Mouse (Mus musculus) adrenal gland, postnatal 14 days (tissue): ENCODE measurements around the gene Diexf. TPM values are rescaled to one million over a fixed set of nuclear protein-coding genes. Genes with fewer than 3 reads are reported as not detected.

ENCODE experiments used
- DNase-seq: peaks from one replicate; pipeline ENCODE4 v3.0.0; 2021; ENCODE audit warnings: mixed read lengths
- long read RNA-seq, 2 experiments: library from polyadenylated mRNA; stranded (forward); transcript quantifications; one replicate each; pipeline ENCODE4 v2.0.0; 2021
- total RNA-seq: library from RNA; stranded (reverse); gene quantifications from 2 replicates; pipeline ENCODE4 v1.2.3, GENCODE M21; 2021

The Diexf gene
- total RNA-seq, result 18.9 and 19.5 TPM in 2 replicates
- long read RNA-seq, experiment 1, full-length matches to known transcripts, result 1 of 3 reads
- long read RNA-seq, experiment 1, partial matches to known transcripts, result 1 of 3 reads
- long read RNA-seq, experiment 1, other reads (novel, unspliced or antisense), result 1 of 3 reads
- long read RNA-seq, experiment 2, full-length matches to known transcripts, result 3 of 8 reads
- long read RNA-seq, experiment 2, partial matches to known transcripts, result 1 of 8 reads
- long read RNA-seq, experiment 2, other reads (novel, unspliced or antisense), result 4 of 8 reads

DNA sequence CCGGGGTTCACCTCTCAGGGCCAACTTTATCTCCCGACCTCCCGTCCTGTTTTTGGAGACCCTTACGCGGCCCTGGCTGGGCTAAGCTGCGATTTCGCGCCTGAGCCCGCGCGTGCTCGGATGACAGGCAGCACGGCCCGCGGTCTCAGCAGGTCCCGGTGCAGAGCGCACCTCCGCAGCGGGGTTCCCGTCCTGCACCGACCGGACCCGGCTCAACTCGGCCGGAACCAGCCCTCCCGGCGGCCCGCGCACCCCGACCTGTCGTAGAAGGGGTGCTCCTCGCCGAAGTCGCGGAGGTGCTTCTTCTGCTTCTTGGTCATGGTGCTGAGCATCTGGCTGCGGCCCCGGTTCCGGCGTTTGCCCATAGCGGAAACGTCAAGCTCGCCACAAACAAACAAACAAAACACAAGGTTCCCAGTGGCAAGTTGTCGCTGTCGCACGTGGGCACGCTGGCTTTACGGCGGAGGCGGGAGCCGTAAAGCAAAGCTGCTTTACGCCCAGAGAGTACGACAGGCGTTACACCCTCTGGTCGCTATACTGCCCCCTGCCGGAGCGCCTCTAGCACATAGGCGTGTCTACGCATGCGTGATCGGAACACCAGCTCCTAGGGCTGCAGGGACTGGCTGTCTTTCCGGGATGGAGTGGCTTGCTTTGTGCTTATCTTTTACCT lies at the start of gene Diexf:
Gene Diexf (minus strand): TSS at position 487 of the 670 bp plus-strand sequence.
- DNase-seq, result peak; percentile 99

DNA sequence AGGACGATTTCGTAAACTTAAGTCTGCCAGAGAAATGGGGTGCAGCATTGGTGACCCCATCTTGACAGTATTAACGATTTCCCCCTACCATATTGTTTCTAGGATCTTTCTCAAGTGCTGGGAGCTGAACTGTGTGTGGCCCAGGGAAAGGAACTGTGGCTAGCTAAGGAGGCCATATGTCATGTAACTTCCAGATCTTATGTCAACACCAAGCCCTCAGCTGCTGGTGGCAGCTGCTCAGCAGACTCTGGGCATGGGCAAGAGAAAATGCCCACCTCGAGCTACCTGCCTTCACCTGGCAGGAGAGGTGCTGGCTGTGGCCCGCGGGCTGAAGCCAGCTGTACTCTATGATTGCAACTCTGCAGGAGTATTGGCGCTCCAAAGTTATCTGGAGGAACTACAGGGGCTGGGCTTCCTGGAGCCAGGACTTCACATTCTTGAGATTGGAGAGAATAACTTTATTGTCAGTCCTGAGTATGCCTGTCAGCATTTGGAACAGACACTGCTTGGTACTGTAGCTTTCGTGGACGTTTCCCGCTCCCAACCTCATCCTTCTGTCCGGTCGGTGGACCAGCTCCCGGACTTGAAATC lies 44.2 kb upstream of the Diexf start:
- no peak for DNase-seq

DNA sequence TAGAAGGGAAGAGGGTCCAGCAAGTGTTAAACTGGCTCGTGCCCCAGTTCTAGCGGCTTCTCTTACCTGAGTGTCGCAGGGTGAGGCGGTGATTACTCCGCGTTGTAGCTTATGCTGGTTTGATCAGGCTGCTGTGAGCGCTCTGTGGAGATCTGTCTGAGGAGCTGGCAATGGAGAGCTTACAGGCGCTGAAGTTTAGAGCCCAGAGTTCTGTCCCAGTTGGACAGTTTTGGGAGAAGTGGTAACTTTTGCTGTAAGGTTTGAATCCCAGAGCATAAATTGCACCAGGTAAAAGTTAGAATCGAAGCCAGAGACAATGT lies 43.7 kb upstream of the Diexf start:
- DNase-seq, result no peak

DNA sequence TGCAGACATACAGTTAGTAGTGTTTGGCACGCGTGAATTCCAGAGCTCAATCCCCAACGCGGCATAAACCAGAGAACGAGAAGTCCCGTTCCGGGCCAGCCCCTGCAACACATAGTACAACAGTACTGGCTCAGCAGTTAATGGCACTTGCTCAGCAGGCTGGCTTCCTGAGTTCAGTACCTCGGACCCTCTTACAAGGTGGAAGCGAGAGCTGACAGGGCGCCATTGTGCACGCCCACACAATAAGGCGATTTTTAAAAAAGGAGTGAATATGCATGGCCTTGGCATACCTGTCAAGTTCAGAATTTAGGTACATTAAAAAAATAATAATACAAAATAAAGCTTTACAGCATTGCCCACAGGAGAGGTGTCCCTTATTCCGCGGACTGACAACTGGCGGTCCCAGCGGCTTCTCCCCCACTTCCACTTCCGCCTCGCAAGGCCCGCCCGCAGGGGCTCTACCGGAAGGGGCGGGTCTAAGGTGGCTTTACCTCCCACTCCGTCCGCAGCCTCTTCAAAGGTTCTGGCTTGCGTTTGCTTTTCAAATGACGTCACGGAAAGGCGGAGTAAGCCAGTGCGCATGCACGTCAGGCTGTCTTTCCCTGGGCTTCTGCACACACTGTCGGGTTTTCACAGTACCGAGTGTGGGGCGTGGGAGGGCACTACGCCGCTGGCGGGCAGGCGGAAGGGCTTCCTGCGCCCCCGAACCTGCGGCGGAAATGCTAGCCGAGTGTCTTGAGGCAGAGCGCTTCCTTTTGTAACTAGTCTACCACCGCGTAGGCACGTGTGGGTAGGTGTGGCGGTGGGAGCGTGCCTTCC lies 43.1 kb upstream of the Diexf start:
- DNase-seq, result peak; percentile 97

DNA sequence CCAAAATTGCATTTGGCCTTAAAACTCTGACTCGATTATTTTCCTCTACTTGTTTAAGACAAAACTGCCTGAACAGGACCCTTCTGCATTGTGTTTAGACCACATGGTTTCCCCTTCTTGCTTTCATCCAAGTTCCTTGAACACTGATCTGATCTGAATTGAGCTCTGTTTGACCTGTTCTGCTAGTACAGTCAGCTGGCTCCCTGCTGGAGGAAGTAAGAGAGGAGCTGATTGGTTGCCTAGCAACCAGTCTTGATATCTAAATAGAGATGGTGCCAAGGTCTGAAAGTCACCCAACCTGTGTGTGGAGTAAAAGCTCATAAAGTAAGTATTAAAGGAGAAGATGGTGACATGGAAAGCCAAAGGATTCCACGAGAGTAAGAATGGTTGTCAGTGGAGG lies 39.8 kb upstream of the Diexf start:
- no peak for DNase-seq

DNA sequence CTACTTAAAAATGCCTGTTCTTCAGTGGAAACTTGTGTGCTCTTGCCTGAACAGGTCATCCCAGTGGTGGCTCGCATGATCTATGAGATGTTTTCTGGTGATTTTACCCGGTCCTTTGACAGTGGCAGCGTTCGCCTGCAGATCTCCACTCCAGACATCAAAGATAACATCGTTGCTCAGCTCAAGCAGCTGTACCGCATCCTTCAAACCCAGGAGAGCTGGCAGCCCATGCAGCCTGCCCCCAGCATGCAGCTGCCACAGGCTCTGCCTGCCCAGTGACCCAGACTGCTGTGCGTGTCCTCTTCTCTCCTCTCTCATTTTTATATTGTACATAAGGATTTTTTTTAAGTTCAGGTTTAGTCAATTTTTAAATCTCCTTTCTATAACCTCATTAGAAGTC lies 39.2 kb upstream of the Diexf start:
- no peak for DNase-seq

DNA sequence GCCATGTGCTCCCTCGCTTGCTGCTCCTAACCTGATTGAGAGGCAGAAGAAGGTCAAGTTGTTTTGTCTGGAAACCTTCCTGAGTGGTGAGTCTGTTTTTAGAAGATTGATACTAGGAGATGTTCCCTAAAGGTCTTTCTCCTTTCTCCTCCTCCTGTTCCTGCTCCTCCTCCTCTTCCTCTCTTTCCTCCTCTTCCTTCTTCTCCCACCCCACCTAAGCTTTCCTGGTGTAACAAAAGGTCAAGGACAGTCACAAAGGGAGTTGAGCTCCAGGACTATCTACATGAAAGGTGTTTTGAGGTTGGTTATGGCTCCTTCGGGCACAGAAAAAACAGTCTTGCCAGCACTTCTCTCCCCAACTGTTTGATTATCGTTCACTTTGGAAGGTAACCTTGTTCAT lies 37.7 kb upstream of the Diexf start, which contains the start of gene A130010J15Rik:
Gene A130010J15Rik (plus strand): TSS at position 301 of the 400 bp plus-strand sequence.
- no peak for DNase-seq

DNA sequence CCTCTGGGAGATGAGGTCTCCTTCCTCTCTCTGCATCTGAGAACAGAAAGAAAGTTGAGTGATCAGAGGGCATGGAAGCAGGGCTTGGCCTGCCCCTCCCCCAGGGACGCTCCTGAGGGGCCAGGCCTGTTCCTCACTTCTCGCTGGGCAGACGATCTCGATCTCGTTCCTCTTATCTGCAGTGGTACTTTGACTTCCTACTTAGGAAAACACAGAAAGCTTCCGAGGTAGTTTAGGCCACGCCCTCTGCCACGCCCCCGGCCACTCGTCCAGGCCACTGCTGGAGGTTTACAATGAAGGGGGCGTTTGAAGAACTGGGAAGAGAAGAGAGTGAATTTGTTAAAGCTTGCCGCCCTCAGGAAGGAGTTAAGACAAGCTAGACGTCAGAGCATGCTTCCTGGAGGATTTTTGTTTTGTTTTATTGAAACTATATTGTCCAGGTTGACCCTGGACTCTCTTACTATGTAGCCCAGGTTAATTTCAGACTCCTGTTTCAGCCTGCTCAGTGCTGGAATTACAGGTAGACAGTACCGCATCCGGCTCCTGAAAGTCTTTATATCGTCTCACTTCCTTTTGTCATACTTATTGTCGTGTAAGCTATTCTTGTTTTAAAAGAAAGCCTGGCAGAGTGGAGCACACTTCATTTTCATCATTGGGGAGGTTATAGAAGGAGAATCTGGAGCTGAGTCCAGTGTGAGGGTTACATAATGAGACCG lies 30.4 kb upstream of the Diexf start:
- DNase-seq, result peak; percentile 71

DNA sequence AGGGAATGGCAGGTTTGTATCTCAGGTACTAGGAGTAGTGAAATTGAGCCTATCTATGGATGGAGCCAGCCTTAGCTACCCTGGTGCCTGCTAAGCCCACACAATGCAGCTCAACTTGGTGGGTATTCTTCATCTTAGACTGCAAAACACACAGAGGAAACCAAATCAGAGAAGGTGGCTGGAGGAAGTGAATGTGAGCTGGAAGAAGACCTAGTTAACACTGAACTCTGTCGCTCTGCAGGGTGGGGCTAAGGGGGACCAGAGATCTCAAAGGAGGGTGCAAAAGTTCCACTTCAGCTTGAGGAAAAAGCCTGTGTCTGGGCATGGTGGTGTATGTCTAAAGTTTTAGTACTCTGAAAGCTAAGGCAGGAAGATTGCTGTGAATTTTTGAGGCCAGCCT lies 29.5 kb upstream of the Diexf start:
- no peak for DNase-seq

DNA sequence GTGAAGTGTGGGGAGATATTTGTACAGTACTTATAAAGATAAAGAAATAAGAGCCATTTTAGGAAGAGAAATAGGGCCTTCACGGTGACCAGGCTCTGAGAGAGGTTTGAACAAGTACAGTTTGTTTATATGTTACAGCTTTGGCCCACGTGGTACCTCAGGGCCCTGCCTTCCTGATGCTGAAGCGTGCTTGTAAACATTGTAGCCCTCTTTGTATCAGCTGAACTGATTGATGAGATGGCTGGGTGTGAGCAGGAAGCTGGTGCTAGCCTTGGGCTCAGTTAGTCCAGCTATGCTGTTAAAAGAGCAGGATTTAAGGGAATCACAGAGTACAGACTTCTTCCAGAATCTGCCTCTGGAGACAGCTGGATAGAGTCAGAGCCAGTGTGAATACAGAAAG lies 29.1 kb upstream of the Diexf start:
- no peak for DNase-seq

DNA sequence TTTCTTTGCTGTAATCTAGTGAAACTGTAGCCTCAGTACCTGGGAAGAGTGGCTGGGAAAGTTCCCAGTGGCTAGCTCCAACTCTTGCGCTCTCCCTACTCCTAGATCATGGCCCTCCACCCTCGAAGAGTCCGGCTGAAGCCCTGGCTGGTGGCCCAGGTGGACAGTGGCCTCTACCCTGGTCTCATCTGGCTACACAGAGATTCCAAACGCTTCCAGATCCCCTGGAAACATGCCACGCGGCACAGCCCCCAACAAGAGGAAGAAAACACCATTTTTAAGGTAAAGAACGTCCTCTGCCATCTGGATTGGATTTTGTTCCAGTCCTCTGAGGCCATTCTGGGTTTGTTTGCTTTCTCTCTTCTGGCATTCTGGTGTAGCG lies 27.0 kb upstream of the Diexf start:
- no peak for DNase-seq

DNA sequence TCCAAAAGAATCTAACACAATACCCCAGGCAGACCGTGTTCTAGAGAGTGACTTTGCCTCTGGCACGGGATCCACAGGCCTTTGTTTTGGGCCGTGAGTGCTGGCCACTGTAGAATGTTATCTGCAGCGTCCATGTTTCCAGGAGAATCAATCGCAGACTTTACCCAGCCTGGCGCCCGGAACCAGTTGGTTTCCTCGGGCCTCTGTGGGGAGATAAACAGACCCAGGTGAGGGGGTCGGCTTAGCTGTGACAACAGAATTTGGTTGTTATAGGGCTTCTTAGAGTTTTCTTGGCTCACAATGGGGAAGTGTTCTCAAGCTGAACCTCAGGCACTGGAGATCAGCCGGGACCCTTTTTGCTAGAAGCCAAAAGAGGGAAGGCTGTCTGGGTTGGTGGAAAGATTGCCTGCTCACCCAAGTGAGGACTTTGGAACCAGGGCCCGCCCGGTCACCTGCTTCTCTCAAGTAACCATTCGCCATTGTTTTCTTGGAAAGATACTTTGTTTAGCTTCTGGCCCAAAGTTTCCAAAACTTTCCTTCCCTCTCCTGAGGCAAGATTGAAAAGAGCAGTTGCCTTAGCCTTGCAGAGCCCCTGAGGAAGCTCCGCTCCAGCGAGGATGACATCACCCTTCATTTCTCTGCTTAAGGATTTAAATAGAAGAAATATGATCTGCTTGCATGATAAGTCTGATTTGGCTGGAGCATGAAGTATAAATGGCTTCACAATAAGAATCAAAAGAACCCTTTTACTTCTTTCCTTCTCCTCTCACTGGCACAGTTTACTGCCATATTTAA lies 26.4 kb upstream of the Diexf start:
- no peak for DNase-seq

DNA sequence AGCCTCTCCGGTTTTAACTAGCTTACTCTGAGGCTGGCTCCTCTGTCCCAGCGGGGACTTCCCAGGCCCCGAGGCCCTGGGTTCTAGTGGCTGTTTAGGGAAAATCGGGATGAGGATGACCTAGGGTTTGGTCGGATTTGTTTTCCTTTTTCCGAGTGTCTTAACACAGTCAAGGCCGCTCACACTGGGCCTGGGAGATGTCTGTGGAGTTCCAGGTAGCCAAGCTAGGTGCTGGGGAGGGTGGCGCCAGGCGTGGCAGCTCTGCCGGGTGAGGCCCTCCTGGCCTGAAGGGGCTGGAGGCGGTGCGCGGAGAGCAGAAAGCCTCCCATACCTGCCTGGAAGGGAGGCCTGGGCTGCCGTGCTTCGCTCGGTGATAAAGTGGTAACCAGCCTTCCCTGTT lies 23.5 kb upstream of the Diexf start:
- no peak for DNase-seq

DNA sequence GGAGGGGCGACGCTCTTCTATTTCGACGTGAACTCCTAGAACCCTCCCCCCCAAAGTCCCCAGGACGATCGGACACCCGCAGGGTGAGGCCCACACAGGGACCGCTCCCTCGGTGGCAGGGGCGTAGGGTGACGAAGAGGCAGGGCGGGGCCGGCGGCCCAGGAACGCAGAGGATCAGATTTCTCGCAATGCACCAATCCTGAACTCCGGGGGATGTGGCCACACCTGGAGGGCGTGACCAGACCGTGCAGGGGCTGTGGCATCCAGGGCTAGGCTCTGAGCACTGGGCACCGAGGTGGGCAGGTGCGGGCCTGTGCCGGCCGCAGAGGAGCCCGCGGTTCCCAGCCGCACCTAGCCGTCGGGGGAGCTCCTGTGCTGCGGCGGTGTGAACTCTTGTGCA lies 22.8 kb upstream of the Diexf start, which contains the start of gene Irf6:
Gene Irf6 (plus strand): TSS at position 240 of the 400 bp plus-strand sequence.
- peak; percentile 82 for DNase-seq

DNA sequence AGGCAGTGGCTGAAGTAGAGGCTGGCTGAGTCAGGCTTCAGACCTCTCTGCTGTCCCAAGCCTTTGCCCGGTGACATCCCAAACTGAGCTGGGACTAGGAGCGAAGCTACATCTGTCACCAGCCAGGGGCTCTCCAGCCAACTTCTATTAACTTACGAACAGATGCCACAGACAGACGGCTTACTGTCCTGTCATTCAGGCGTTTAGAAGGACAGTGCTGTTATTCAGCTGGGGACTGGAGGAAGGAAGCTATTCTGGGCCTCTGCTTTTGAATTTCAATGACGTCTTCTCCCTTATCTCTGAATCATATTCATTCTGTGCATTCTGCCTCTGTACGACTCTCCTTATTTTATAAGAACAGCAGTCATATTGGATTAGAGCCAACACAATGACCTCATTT lies 21.1 kb upstream of the Diexf start:
- no peak for DNase-seq

DNA sequence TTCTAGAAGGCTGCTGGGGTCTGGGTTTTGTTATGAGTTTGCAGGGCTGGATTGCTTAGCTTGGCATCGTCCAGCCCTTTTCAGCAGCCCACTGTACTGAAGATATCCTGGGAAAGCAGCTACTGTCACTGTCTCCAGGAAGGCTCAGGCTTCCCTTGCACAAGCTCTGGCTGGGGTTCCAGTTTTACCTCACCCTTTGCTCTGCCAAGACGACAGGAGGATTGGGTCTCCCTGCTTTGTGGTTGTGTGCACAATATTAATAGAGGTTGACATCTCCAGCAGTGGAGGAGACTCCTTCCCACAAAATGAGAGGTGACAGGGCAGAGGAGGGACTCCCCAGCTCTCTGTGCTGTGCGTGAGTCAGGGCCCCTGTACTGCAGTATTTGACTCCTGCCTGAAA lies 19.2 kb upstream of the Diexf start:
- DNase-seq, result no peak

DNA sequence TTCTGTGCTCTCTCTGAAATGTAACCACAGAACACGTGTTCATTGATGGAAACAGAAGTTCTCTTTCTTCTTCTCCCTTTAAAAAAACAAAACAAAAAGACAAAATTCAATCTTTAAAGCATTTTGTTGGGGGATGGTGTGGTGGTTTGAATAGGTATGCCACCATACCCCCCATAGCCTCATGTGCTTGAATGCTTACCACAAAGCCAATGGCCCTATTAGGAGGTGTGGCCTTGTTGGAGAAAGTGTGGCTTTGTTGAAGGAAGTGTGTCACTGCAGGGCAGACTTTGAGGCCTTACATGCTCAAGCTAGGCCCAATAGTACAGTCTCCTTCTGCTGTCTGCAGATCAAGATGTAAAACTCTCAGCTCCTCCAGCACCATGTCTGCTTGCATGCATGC lies 16.3 kb upstream of the Diexf start:
- DNase-seq, result no peak

DNA sequence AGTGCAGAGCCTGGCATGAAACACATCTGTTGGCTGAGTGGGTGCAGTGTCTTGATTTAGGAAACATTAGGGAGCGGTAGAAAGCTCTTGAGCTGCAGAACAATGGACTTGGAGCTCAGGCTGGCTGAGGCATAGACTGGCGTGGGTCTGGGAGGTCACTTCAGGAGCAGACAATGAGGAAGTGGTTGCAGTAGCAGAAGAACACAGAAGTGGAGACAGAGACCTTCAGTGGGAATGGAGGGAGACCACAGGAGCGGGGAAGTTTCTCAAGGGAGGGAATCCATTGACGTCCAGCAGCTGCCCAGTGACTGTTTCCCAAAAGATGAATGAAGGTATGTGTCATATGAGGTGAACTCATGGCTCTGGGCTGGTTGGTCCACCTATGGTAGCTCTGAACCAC lies 15.0 kb upstream of the Diexf start:
- DNase-seq, result no peak

DNA sequence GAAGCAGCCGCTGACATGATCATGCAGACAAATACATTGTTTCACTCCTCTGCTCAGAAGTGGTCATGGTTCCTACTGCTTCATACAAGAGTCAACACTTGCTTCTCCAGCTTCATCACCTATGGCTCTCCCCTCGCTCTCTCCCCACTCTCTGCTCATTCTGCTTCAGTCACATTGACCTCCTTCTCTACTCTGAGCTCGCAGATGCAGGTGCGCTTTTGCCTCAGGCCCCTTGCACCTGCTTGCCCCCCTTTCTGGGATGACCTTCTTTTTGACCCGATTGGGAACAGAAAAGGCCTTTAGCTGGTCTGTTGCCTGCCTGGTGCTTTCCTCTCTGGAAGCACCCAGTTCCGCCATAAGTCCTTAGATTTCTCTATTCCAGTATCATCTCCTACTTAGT lies 14.4 kb upstream of the Diexf start:
- no peak for DNase-seq

DNA sequence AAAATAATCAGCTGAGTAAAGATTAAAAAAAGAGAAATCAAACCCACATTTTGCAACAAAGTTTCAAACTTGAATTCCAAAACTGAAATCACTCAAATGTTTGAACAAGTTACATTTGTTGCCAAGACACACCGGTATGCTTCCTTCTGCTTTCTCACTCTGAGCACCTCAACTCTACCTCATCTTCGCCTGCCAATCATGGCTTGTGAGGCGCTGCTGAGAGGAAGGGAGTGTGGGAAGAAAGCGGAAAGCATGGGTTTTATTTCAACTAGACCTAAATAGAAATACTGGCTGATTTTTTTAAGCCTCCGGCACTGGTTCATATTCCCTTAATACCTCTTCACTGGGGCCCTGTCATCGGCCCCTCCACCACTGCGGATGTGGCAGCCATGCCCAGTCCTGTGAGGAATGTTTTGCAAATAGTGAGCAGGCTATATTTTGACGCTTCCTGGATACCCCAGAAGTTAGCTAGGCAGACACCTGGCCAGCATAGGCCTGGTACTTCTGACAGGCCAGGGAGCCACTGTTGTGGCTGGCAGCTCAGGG lies 12.5 kb upstream of the Diexf start:
- DNase-seq, result no peak

DNA sequence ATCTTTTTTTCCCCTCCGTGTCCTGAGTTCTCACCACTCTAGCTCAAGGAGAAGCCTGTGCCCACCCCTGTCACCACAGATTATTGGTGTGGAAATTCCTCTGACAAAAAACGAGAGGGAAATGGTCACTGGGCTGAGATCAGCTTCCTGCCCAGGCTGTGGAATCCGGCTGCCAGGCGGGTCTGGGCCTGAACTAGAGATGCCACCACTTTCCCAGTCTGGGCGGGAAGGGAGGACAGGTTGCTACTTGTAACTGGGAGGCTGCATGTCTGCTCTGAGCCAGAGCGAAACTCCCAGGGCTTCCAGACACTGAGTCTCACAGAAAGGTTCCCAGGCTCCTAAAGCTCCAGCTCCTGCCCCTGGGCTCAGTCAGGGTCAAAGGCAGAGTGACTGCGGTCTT lies 11.0 kb upstream of the Diexf start:
- no peak for DNase-seq
